Mouse (Mus musculus): ENCODE results near the gene Usp2.

DNA sequence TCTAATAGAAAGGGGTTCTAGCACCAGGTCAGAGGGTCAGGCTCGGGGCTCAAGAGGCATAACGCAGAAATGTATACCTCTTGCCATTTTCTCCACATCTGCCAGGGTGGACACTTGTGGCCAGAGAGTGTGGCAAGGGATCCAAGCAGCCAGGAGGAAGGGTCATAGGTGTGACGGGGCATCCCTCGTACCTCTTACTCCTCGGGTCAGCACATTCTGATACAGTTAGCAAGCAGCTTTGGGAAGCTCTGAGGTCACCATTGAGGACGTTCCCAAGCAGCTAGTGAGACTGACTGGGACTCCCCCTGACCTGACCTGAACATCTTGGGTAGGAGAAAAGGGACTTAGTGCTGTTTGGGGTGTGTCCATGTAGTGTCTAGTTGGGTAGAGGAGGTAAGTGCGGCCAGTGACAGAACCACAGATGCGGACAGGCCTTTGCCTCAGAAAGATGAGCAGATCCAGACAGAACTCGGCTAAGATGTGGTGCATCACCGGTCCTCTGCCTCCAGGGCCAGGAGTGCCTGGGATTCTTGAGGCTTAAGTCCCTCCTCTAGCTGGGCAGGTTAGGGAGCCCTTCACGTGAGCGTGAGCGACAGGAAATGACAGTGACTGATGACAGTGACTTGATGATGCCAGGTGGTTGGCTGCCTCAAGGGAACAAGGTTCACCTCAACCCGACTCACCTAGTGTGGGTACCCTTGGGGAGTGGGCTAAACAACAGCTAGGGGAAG lies 3.5 kb downstream of the Usp2 start:
- TF ChIP-seq MXI1 (IDR thresholded peaks at IDR 0.05; ENCODE audit: low read depth, low read length) (no peak), MAX (IDR thresholded peaks at IDR 0.05; ENCODE audit: low read length) (no peak), MAFK (IDR thresholded peaks at IDR 0.05; ENCODE audit: insufficient replicate concordance, low read length) (no peak), CTCF (conservative IDR thresholded peaks at IDR 0.05 in 1 of 2, IDR thresholded peaks at IDR 0.05 in 1 of 2; ENCODE audit: low read depth in 2 of 2, low read length in 2 of 2) (no peak), TCF12 (IDR thresholded peaks at IDR 0.05; ENCODE audit: low read depth, low read length) (no peak), HCFC1 (IDR thresholded peaks at IDR 0.05; ENCODE audit: low read depth, low read length) (no peak), EP300 (IDR thresholded peaks at IDR 0.05; ENCODE audit: low read length) (no peak), ETS1 (conservative IDR thresholded peaks at IDR 0.05; ENCODE audit: low read depth, low read length) (no peak), POLR2A (IDR thresholded peaks at IDR 0.05; ENCODE audit: low read depth, low read length) (no peak), ELF1 (IDR thresholded peaks at IDR 0.05; ENCODE audit: low read depth, low read length) (no peak), SIN3A (IDR thresholded peaks at IDR 0.05; ENCODE audit: low read length) (no peak), PAX5 (IDR thresholded peaks at IDR 0.05; ENCODE audit: low read length) (no peak)

Measured in CH12.LX (cell line).